Mouse (Mus musculus) G1E (cell line): ENCODE data around the gene Bcl9l.

Source experiments
- CTCF ChIP-seq: IDR thresholded peaks from 2 replicates; pipeline ENCODE4 v1.5.1; 2012; ENCODE audit warnings: low read depth, low read length, inconsistent platforms, mixed read lengths
- GATA1 ChIP-seq: IDR thresholded peaks from 2 replicates; pipeline ENCODE4 v1.6.1; 2012; ENCODE audit warnings: borderline replicate concordance, low read length, inconsistent platforms, mixed read lengths
- GATA2 ChIP-seq: IDR thresholded peaks from 2 replicates; pipeline ENCODE4 v1.6.1; 2012; ENCODE audit warnings: low read depth, low read length, inconsistent platforms, borderline replicate concordance
- POLR2AphosphoS5 ChIP-seq: IDR thresholded peaks from 2 replicates; pipeline ENCODE4 v1.6.1; 2012; ENCODE audit warnings: low read depth, low read length, inconsistent platforms; ENCODE audit not compliant: insufficient replicate concordance
- TAL1 ChIP-seq: conservative IDR thresholded peaks from 2 replicates; pipeline ENCODE4 v1.6.1; 2012; ENCODE audit warnings: low read depth, low read length, inconsistent platforms, mixed read lengths

GRCm38 (mm10) chr9:44510872-44511601 lies 28.4 kb downstream of the Bcl9l start:
- no peak for TF ChIP-seq CTCF
- no peak for TF ChIP-seq TAL1
- no peak for TF ChIP-seq GATA1
- TF ChIP-seq GATA2: no peak
- no peak for TF ChIP-seq POLR2AphosphoS5
